Mouse (Mus musculus) testis, adult 2 months (tissue): ENCODE measurements around the gene Cavin1.

ENCODE experiments used
- CTCF ChIP-seq: fragments of 200-500 bp; IDR thresholded peaks from 2 replicates; pipeline ENCODE4 v1.5.1; 2012; ENCODE audit warnings: low read depth, mild to moderate bottlenecking, inconsistent platforms, low read length, moderate library complexity; ENCODE audit not compliant: control insufficient read depth, insufficient read depth, insufficient replicate concordance
- POLR2A ChIP-seq: fragments of 200-500 bp; IDR thresholded peaks from 2 replicates; pipeline ENCODE4 v1.6.1; 2012; ENCODE audit warnings: low read depth, mild to moderate bottlenecking, inconsistent platforms, low read length, moderate library complexity; ENCODE audit not compliant: control insufficient read depth

- TF ChIP-seq CTCF = no peak
- no peak for TF ChIP-seq POLR2A
Observed at GRCm38 (mm10) chr11:100969189-100969743, 1.4 kb downstream of the Cavin1 start.
